Mouse (Mus musculus) cerebellum, postnatal 25 days (tissue): ENCODE data around the gene Smad5.

ENCODE experiments used
- DNase-seq, 2 experiments: peaks; one replicate each; pipeline ENCODE4 v3.0.0; 2021; ENCODE audit warnings: mixed read lengths in 2 of 2

Smad5 gene

GRCm38 (mm10) chr13:56757201-56757600 lies 54.4 kb downstream of the Smad5 start:
- no peak for DNase-seq

- peak; percentile 76 to 86 for DNase-seq
Observed at GRCm38 (mm10) chr13:56758492-56758891, 55.7 kb downstream of the Smad5 start.

- DNase-seq, result no peak
Observed at GRCm38 (mm10) chr13:56762446-56763229, 59.8 kb downstream of the Smad5 start.

GRCm38 (mm10) chr13:56765284-56766032 lies 62.6 kb downstream of the Smad5 start:
- DNase-seq, result no peak

GRCm38 (mm10) chr13:56766211-56766610 lies 63.4 kb downstream of the Smad5 start:
- DNase-seq, result no peak

- DNase-seq, result no peak
Observed at GRCm38 (mm10) chr13:56769431-56769830, 66.6 kb downstream of the Smad5 start.

- DNase-seq, result no peak
Observed at GRCm38 (mm10) chr13:56770136-56770578, 67.3 kb downstream of the Smad5 start.

- no peak for DNase-seq
Observed at GRCm38 (mm10) chr13:56770786-56771185, 68.0 kb downstream of the Smad5 start.

GRCm38 (mm10) chr13:56772592-56772991 lies 69.8 kb downstream of the Smad5 start:
- no peak for DNase-seq

- no peak for DNase-seq
Observed at GRCm38 (mm10) chr13:56773262-56773870, 70.6 kb downstream of the Smad5 start.

- DNase-seq, result no peak
Observed at GRCm38 (mm10) chr13:56774304-56774703, 71.5 kb downstream of the Smad5 start.

GRCm38 (mm10) chr13:56780746-56781469 lies 78.1 kb downstream of the Smad5 start:
- DNase-seq, result no peak

GRCm38 (mm10) chr13:56781697-56782096 lies 78.9 kb downstream of the Smad5 start:
- no peak for DNase-seq

- no peak for DNase-seq
Observed at GRCm38 (mm10) chr13:56782621-56783020, 79.8 kb downstream of the Smad5 start.

- no peak for DNase-seq
Observed at GRCm38 (mm10) chr13:56790683-56791082, 87.9 kb downstream of the Smad5 start.
